Mouse (Mus musculus) adrenal gland, postnatal 10 days (tissue): ENCODE results near the gene Dcun1d4. TPM values are rescaled to one million over a fixed set of nuclear protein-coding genes. Genes with fewer than 3 reads are reported as not detected.

Source experiments
- DNase-seq: peaks from one replicate; pipeline ENCODE4 v3.0.0; 2021; ENCODE audit warnings: mixed read lengths
- total RNA-seq, 2 experiments: library from RNA; stranded (reverse); gene quantifications; 2 replicates each; pipeline ENCODE4 v1.2.3; 2021

Dcun1d4 gene
- total RNA-seq, 2 experiments from 2014 or later: 27.9 to 32.0 TPM

DNA sequence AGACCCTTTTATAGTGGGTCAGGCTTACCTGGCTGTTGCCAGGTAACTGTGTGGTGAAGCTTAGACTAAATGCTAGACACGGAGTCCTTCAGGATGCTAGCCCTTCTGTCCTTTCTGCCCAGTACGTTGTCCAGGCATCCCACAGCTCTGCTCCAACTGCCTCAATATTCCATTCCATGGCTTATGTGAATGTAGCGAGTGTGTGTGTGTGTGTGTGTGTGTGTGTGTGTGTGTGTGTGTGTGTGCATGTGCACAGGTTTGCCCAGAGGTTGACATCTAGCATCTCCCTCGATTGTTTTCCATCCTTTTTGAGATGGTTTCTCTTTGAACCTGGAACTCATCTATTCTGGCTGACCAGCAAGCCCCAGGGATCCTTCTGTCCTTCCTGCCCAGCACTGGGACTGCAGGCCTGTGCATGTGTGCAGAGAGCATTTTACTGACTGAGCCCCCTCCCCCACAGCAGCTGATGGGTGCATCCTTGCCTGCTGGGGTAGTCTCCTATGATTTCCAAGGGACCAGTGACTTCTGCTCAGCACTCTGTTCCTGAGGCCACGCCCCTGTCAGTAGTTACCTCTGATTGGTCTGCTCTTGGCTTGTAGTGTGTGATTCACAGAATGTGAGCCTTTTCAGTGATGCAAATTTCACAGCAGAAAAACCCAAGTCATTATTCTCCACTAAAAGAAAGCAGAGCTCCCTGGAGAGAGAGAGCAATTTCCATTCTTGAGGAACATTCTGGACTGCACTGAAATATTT lies 118.3 kb downstream of the Dcun1d4 start:
- peak; percentile 19 for DNase-seq

DNA sequence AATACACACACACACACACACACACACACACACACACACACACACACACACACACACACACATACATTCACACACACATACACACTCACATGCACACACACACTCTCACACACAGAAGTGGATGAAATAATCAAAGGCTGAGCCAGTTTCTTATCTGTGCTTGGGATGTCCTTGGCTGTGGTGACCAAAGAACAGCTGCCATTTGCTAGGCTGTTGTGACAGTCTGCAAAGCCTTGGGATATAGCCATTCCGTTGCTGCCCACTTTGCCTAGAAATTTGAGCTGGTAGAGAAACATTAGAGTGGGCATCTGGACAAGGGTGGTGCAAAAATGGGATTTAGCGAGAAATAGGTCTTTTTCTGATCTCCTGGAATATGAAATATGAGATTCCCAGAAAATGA lies 119.2 kb downstream of the Dcun1d4 start:
- peak; percentile 48 for DNase-seq

GRCm38 (mm10) chr5:73601361-73601763 lies 120.6 kb downstream of the Dcun1d4 start:
- DNase-seq: no peak

GRCm38 (mm10) chr5:73602865-73603264 lies 122.1 kb downstream of the Dcun1d4 start:
- DNase-seq: no peak

DNA sequence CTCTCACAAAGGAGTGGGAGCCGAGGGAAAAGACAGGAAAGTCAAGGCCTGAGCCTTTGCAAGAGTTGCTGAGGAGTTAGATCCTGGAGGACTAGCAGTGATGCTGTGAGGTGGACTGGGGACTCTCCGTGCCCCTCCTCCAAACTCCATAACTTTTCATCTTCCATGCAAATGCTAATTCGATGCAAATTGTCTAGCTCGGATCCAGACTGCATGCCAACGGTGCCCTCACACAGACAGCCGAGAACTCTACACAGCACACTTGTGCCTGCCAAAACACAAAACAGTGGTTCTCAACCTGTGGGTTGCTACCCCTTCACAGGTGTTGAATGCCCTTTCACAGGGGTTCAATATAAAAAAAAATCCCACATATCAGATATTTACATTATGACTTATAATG lies 123.7 kb downstream of the Dcun1d4 start:
- no peak for DNase-seq

DNA sequence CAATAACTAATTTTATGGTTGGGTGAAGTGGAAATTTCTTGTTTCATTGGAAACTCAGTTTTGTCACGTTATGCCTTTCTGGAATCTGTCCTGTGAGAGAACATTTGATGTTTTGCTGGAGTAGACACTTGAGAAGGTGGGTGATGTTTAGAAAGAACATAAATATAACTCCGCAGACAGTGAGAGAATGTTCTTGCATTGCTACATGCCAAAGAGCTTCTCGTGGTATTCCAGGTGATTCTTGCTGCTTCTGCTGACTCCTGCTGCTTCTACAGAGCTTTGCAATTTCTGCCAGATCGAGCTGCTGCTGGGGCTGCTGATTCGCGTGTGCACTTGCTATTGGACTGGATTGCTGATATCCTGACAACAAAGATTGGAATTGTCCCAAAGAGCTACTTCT lies 124.2 kb downstream of the Dcun1d4 start:
- DNase-seq: no peak

Other genes with a start within 250 kb of the Dcun1d4 start
- gene Fryl, start 224.4 kb upstream of the Dcun1d4 start, total RNA-seq: 10 to 100 TPM; 38.4 to 49.1 TPM
- 100 to 1,000 TPM; 217 to 226 TPM for gene Ociad1, start 188.2 kb upstream of the Dcun1d4 start, total RNA-seq
- gene Ociad2, start 140.0 kb upstream of the Dcun1d4 start, total RNA-seq: 10 to 100 TPM; 11.8 to 16.4 TPM
- not detected for gene Cwh43, start 74.9 kb upstream of the Dcun1d4 start, total RNA-seq
- not detected for gene Lrrc66, start 151.5 kb downstream of the Dcun1d4 start, total RNA-seq
- gene Sgcb, start 166.8 kb downstream of the Dcun1d4 start, total RNA-seq: 10 to 100 TPM; 22.3 to 30.1 TPM
- gene Spata18, start 170.4 kb downstream of the Dcun1d4 start, total RNA-seq: under 1 TPM in 1 of 2 experiments, not detected in 1; 0.15 TPM